Mouse (Mus musculus): ENCODE measurements around the gene Vwa8. TPM values are rescaled to one million over a fixed set of nuclear protein-coding genes. Genes with fewer than 3 reads are reported as not detected.

The Vwa8 gene
- polyA plus RNA-seq, 1 experiment, result 75.9 TPM

GRCm38 (mm10) chr14:79214660-79215249, 365.9 kb downstream of the Vwa8 start:
- Histone ChIP-seq H3K4me3 (ENCODE audit: insufficient read depth, low read depth, low read length) (no peak overlapping the region), H3K27ac (ENCODE audit: insufficient read depth, low read depth, low read length) (no peak overlapping the region), H3K4me1 (ENCODE audit: control insufficient read depth, insufficient read depth, low read length) (no peaks in the 10 kb centered on the region)
- TF ChIP-seq CTCF (IDR thresholded peaks at IDR 0.05; ENCODE audit: insufficient read depth, low read depth, low read length), result no peak
- TF ChIP-seq POLR2A (IDR thresholded peaks at IDR 0.05; ENCODE audit: insufficient read depth, low read depth, low read length), result no peak
- 81% methylated on average over 8 of the region's 8 CpGs for WGBS

DNA sequence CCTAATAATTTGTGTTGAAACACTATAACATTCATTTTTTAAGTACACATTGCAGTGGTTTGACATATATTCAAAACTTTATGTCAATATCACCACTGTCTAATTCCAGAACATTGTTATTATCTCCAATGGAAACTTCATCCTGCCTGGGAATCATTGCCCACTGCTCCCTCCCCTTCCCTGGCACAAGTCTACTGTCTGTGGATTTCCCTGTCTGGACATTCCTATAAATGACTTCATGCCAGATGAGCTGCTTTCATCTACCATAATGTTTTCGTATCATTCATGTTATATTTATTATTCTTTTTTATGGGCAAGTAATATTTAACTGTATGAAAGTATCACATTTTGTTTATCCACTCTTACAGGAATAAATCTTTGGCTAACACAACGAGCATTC, 367.5 kb downstream of the Vwa8 start:
- TF ChIP-seq POLR2A (IDR thresholded peaks at IDR 0.05; ENCODE audit: insufficient read depth, low read depth, low read length) (no peak), CTCF (IDR thresholded peaks at IDR 0.05; ENCODE audit: insufficient read depth, low read depth, low read length) (no peak)
- Histone ChIP-seq H3K4me1 (ENCODE audit: control insufficient read depth, insufficient read depth, low read length) (no peaks in the 10 kb centered on the region), H3K4me3 (ENCODE audit: insufficient read depth, low read depth, low read length) (no peak overlapping the region), H3K27ac (ENCODE audit: insufficient read depth, low read depth, low read length) (no peak overlapping the region)
- WGBS, result 89% methylated on average over 2 of the region's 2 CpGs

DNA sequence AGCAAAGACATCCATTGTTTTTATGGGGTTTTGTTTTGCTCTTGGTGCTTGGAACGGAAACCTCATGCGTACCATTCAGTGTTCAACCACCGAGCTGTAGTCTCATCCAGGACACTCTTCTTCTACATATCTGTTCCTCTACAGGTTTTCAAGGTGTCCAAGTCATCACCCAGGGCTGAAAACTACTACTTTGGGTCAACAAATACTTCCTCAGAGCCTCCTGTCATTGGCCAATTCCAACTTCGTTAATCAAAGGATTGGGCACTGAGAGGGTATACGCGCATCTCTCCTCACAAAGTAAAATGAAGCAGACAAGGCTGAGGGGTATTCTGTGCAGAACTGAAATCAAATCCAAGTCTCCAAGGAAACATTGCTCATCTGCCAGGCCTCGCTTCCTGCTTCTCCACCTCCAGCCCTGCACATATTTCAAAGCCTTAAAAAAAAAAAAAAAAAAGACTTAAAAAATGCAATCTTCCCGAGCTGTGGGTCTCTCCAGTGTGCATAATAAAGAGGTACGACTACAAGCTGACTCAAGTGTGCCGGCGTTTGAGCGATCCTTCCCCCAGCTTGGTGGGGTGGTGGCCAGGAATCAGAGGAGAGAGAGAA, 374.7 kb downstream of the Vwa8 start:
- Histone ChIP-seq H3K27ac (ENCODE audit: insufficient read depth, low read depth, low read length) (no peak overlapping the region), H3K4me1 (ENCODE audit: control insufficient read depth, insufficient read depth, low read length) (no peaks in the 10 kb centered on the region), H3K4me3 (ENCODE audit: insufficient read depth, low read depth, low read length) (no peak overlapping the region)
- 64% methylated on average over 12 of the region's 12 CpGs for WGBS
- TF ChIP-seq POLR2A (IDR thresholded peaks at IDR 0.05; ENCODE audit: insufficient read depth, low read depth, low read length) (no peak), CTCF (IDR thresholded peaks at IDR 0.05; ENCODE audit: insufficient read depth, low read depth, low read length) (no peak)

GRCm38 (mm10) chr14:79225458-79225857, 376.6 kb downstream of the Vwa8 start:
- no peak overlapping the region for H3K4me3 ChIP-seq (ENCODE audit: insufficient read depth, low read depth, low read length)
- H3K4me1 ChIP-seq (ENCODE audit: control insufficient read depth, insufficient read depth, low read length), result no peaks in the 10 kb centered on the region
- TF ChIP-seq CTCF (IDR thresholded peaks at IDR 0.05; ENCODE audit: insufficient read depth, low read depth, low read length) (no peak), POLR2A (IDR thresholded peaks at IDR 0.05; ENCODE audit: insufficient read depth, low read depth, low read length) (no peak)
- no peak overlapping the region for H3K27ac ChIP-seq (ENCODE audit: insufficient read depth, low read depth, low read length)
- WGBS, result 92% methylated on average over 8 of the region's 8 CpGs

DNA sequence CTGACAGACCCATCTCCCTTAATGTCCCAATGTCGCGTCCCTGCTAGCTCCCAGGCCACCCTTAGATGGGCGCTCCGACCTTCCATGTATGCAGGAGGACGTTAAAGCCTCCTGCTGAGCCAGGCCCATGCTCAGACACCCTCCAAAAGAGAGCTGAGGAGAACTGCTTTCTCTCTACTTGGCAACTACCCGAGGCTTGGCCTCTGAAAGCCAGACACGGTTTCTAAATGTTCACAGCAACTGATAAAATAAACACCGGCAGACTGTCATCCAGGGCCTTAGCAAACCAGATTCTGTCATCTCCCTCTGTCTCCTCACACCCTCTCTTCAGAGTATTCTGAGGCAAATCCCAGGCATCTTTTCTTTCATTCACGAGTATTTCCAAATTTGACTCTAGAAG, 377.2 kb downstream of the Vwa8 start:
- Histone ChIP-seq H3K27ac (ENCODE audit: insufficient read depth, low read depth, low read length) (no peak overlapping the region), H3K4me3 (ENCODE audit: insufficient read depth, low read depth, low read length) (no peak overlapping the region), H3K4me1 (ENCODE audit: control insufficient read depth, insufficient read depth, low read length) (no peaks in the 10 kb centered on the region)
- TF ChIP-seq CTCF (IDR thresholded peaks at IDR 0.05; ENCODE audit: insufficient read depth, low read depth, low read length), result no peak
- no peak for TF ChIP-seq POLR2A (IDR thresholded peaks at IDR 0.05; ENCODE audit: insufficient read depth, low read depth, low read length)
- 80% methylated on average over 9 of the region's 9 CpGs for WGBS

DNA sequence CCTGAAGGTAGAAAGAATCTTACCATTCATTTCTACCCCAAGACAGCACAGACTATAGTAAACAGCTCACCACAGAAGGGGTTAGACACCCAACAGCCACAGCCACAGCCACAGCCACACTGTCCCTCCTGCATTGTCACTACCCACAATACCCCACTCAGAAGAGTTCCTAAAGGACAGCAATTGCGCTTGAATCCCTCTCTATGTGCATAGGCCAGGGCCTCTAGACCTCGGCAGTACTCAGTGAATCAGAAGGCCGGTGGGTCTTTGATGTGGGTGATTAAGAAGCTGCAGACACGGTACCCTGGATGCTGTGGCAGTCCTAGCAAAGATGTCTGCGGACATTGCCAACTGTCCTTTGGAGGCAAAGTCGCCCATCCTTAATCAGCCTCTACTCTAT, 377.9 kb downstream of the Vwa8 start:
- WGBS, result 90% methylated on average over 6 of the region's 6 CpGs

DNA sequence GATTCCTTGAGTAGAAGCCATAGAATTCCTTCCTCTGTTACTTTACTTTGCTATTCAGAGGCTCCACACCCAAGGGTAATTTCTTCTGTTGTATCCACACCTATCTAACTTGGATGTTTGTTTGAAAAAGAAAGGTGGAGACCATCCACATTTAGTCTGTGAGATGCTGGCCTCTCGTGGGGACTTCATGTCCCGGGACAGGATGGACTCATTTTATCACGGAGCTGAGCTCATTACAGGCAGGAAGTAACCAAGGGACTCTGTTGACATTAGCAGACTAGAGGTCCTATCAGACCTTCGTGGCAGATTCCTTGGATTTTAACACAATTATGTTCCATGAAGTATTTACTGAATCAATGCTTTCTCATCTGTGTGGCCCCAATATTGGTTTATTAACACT, 379.1 kb downstream of the Vwa8 start:
- no peak overlapping the region for H3K4me3 ChIP-seq (ENCODE audit: insufficient read depth, low read depth, low read length)
- no peak overlapping the region for H3K27ac ChIP-seq (ENCODE audit: insufficient read depth, low read depth, low read length)
- H3K4me1 ChIP-seq (ENCODE audit: control insufficient read depth, insufficient read depth, low read length), result no peaks in the 10 kb centered on the region
- 83% methylated on average over 4 of the region's 4 CpGs for WGBS
- TF ChIP-seq POLR2A (IDR thresholded peaks at IDR 0.05; ENCODE audit: insufficient read depth, low read depth, low read length), result no peak
- TF ChIP-seq CTCF (IDR thresholded peaks at IDR 0.05; ENCODE audit: insufficient read depth, low read depth, low read length), result no peak

More for the DNA sequence above, 377.9 kb downstream of the Vwa8 start:
- Histone ChIP-seq H3K4me1 (ENCODE audit: control insufficient read depth, insufficient read depth, low read length) (no peaks in the 10 kb centered on the region), H3K4me3 (ENCODE audit: insufficient read depth, low read depth, low read length) (no peak overlapping the region), H3K27ac (ENCODE audit: insufficient read depth, low read depth, low read length) (no peak overlapping the region)
- TF ChIP-seq POLR2A (IDR thresholded peaks at IDR 0.05; ENCODE audit: insufficient read depth, low read depth, low read length) (no peak), CTCF (IDR thresholded peaks at IDR 0.05; ENCODE audit: insufficient read depth, low read depth, low read length) (no peak)

DNA sequence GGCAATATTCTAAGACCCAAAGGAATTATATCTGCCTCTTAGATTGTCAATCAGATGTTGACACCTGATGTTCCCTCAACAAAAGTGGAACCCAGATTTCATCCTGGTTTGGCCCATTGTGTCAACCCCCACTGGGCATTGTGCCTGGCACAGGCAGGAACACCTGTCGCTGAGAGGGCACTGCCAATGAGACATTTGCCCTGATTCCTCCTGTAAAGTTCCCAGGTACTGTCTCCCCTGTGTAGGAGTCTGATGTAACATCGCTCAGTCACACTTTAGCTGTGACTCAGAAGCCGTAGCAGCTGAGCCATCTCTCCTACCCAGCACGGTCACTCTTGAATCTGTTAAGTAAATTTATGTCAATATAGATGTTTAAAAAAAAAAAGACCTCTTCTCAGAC, 382.8 kb downstream of the Vwa8 start:
- H3K27ac ChIP-seq (ENCODE audit: insufficient read depth, low read depth, low read length), result no peak overlapping the region
- H3K4me1 ChIP-seq (ENCODE audit: control insufficient read depth, insufficient read depth, low read length), result peaks cover 10% of the 10 kb centered on the region
- 86% methylated on average over 4 of the region's 4 CpGs for WGBS
- no peak overlapping the region for H3K4me3 ChIP-seq (ENCODE audit: insufficient read depth, low read depth, low read length)
- TF ChIP-seq POLR2A (IDR thresholded peaks at IDR 0.05; ENCODE audit: insufficient read depth, low read depth, low read length), result no peak

DNA sequence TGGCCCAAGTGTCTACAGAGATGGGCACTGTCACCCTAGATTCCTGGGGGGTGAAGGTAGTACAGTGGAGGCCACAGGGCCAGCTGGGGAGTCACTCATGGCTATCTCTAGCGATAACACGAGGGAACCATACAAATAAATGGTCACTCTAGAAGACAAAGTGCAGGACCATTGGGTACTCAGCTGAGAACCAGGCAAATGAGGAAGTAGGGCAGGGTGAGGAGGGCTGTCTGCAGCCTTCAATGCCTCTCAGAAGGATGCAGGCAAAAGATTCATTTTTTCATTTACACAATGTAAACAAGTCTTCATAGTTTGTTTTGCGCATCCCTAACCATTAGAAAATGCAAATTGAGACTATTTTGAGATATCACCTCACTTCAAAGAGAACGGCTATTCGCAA, 384.8 kb downstream of the Vwa8 start:
- WGBS, result 84% methylated on average over 5 of the region's 5 CpGs
- H3K4me3 ChIP-seq (ENCODE audit: insufficient read depth, low read depth, low read length), result no peak overlapping the region
- H3K4me1 ChIP-seq (ENCODE audit: control insufficient read depth, insufficient read depth, low read length), result peaks cover 10% of the 10 kb centered on the region
- TF ChIP-seq POLR2A (IDR thresholded peaks at IDR 0.05; ENCODE audit: insufficient read depth, low read depth, low read length) (no peak), CTCF (IDR thresholded peaks at IDR 0.05; ENCODE audit: insufficient read depth, low read depth, low read length) (no peak)
- H3K27ac ChIP-seq (ENCODE audit: insufficient read depth, low read depth, low read length), result no peak overlapping the region

All from olfactory bulb, adult 2 months (tissue).